Mouse (Mus musculus): ENCODE measurements at regions not wholly inside any gene's neighbourhood (a gene's known extent, or its start where the extent isn't known, plus 50 kb on each side); places are given as distances from the start of the nearest gene placed in this dataset.

DNA sequence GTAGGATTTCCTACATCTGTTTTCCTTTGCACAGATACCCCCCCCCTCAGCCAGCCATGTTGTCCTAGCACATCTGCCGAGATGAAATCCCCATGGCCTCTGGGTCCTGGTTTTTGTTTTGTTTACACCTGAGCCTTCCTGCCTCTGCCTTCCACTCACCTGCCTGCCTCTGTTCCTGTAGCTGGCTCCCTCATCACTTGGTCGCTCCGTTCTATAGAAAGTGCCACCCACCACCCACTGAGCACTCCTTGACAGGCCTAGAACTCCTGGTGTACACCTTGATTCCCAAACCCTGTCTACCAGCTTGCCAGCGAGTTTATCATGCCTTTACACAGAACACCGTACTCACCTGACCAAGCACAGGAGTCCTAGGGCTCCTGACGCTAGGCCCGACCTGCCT lies 72.6 kb upstream of the Armc2 start:
- Histone ChIP-seq H3K27me3 (replicated peaks; ENCODE audit: control insufficient read depth, insufficient read depth, low read length) (no peaks in the 10 kb centered on the region), H3K9me3 (ENCODE audit: control insufficient read depth, low read length) (no peaks in the 10 kb centered on the region), H3K4me2 (ENCODE audit: low read length) (no peak overlapping the region), H3K27ac (ENCODE audit: low read depth) (no peak overlapping the region), H3K36me3 (ENCODE audit: control insufficient read depth, insufficient read depth, low read length) (no peaks in the 10 kb centered on the region), H3K4me1 (replicated peaks; ENCODE audit: control insufficient read depth, insufficient read depth, low read length) (peaks cover 17% of the 10 kb centered on the region), H3K4me3 (ENCODE audit: low read depth, low read length) (no peak overlapping the region), H3K9ac (ENCODE audit: low read length) (no peak overlapping the region)
- WGBS: 90% methylated on average over 7 of the region's 7 CpGs
- DNase-seq (ENCODE audit: low spot score) (no peak), ATAC-seq (replicated peaks; ENCODE audit: low FRiP score, low TSS enrichment, low read depth) (no peak)

DNA sequence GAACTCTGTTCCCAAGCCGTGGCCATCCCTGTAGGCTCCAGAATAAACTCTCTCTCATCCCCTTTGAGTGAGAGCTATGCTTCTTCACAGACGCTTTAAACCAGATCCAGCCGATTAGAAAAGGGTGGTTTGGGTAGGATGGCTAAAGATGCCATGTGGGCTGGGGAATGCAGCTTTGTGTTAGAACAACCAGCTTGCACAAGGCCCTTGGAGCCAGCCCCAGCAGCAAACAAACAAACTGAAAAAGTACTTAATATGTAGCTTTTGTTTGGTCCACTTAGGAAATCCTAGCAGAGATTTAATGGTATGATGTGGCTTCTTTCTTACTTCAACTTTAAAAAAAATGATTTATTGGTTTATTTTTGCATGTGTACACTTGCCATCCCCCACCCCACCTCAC lies 71.9 kb upstream of the Armc2 start:
- DNase-seq (ENCODE audit: low spot score): no peak
- no peak for ATAC-seq (replicated peaks; ENCODE audit: low FRiP score, low TSS enrichment, low read depth)
- Histone ChIP-seq H3K4me3 (ENCODE audit: low read depth, low read length) (no peak overlapping the region), H3K4me2 (ENCODE audit: low read length) (no peak overlapping the region), H3K9me3 (ENCODE audit: control insufficient read depth, low read length) (peaks cover 4% of the 10 kb centered on the region; the same call in 1 of the 2 replicates), H3K36me3 (ENCODE audit: control insufficient read depth, insufficient read depth, low read length) (no peaks in the 10 kb centered on the region), H3K4me1 (replicated peaks; ENCODE audit: control insufficient read depth, insufficient read depth, low read length) (peaks cover 17% of the 10 kb centered on the region), H3K27ac (ENCODE audit: low read depth) (0 out of 2 replicates have a peak overlapping the region, but pooled peaks have one; percentile 16), H3K9ac (ENCODE audit: low read length) (no peak overlapping the region), H3K27me3 (replicated peaks; ENCODE audit: control insufficient read depth, insufficient read depth, low read length) (no peaks in the 10 kb centered on the region)
- 52% methylated on average over 3 of the region's 3 CpGs for WGBS

- ATAC-seq (replicated peaks; ENCODE audit: low FRiP score, low TSS enrichment, low read depth) (no peak), DNase-seq (ENCODE audit: low spot score) (no peak)
- Histone ChIP-seq H3K36me3 (ENCODE audit: control insufficient read depth, insufficient read depth, low read length) (no peaks in the 10 kb centered on the region), H3K4me3 (ENCODE audit: low read depth, low read length) (no peak overlapping the region), H3K27me3 (replicated peaks; ENCODE audit: control insufficient read depth, insufficient read depth, low read length) (no peaks in the 10 kb centered on the region), H3K9me3 (ENCODE audit: control insufficient read depth, low read length) (peaks cover 4% of the 10 kb centered on the region; the same call in 1 of the 2 replicates), H3K4me2 (ENCODE audit: low read length) (no peak overlapping the region), H3K4me1 (replicated peaks; ENCODE audit: control insufficient read depth, insufficient read depth, low read length) (peaks cover 17% of the 10 kb centered on the region), H3K9ac (ENCODE audit: low read length) (no peak overlapping the region), H3K27ac (ENCODE audit: low read depth) (0 out of 2 replicates have a peak overlapping the region, but pooled peaks have one; percentile 16)
- 54% methylated on average over 5 of the region's 5 CpGs for WGBS
Observed at GRCm38 (mm10) chr10:42089686-42090085, 71.4 kb upstream of the Armc2 start.

- H3K9me3 ChIP-seq (ENCODE audit: control insufficient read depth, low read length): peaks cover 4% of the 10 kb centered on the region; the same call in 1 of the 2 replicates
- 0 out of 2 replicates have a peak, but pooled peaks have one; percentile 65 for ATAC-seq (replicated peaks; ENCODE audit: low FRiP score, low TSS enrichment, low read depth)
- peak overlapping the region; percentile 14; the same call in 1 of the 2 replicates for H3K4me2 ChIP-seq (ENCODE audit: low read length)
- 6% methylated on average over 3 of the region's 3 CpGs for WGBS
- no peaks in the 10 kb centered on the region for H3K36me3 ChIP-seq (ENCODE audit: control insufficient read depth, insufficient read depth, low read length)
- peaks cover 17% of the 10 kb centered on the region for H3K4me1 ChIP-seq (replicated peaks; ENCODE audit: control insufficient read depth, insufficient read depth, low read length)
- DNase-seq (ENCODE audit: low spot score): peak; percentile 70
- H3K27me3 ChIP-seq (replicated peaks; ENCODE audit: control insufficient read depth, insufficient read depth, low read length): no peaks in the 10 kb centered on the region
- H3K9ac ChIP-seq (ENCODE audit: low read length): no peak overlapping the region
- H3K27ac ChIP-seq (ENCODE audit: low read depth): 0 out of 2 replicates have a peak overlapping the region, but pooled peaks have one; percentile 16
- no peak overlapping the region for H3K4me3 ChIP-seq (ENCODE audit: low read depth, low read length)
Observed at GRCm38 (mm10) chr10:42089235-42089625, 71.0 kb upstream of the Armc2 start.

DNA sequence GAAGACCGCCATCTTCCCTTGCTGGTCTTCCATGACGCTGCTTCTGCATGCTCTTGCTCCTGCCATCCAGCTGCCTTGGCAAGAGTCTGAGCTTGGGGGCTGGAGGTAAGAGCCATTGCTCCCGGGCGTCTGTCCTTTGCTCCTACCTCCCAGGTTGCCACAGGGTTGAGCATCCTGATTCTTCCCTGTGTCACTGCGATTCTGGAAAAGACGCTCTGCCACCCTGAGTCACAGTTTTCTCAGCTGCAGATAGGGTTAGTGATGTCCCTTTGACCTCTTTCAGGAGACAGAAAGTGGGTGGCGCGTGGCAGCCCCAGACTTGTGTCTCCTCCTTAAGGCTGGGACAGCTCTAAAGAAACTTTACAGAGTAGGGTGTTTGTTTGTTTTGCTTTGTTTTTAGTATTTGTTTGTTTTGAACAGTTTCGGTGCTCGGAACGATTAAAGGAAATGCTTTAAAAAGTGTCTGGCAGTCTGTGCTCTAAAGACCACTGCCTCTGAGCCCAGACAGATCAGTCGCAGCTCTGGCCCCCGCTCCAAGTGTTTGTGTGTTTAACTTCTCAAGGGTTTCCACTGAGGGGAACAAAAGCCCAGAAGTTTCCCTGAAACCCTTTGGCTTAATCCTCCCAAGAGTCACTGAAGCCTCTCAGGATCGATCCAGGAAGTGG lies 70.5 kb upstream of the Armc2 start:
- ATAC-seq (replicated peaks; ENCODE audit: low FRiP score, low TSS enrichment, low read depth): no peak
- Histone ChIP-seq H3K9ac (ENCODE audit: low read length) (no peak overlapping the region), H3K4me2 (ENCODE audit: low read length) (peak overlapping the region; percentile 14; the same call in 1 of the 2 replicates), H3K27me3 (replicated peaks; ENCODE audit: control insufficient read depth, insufficient read depth, low read length) (no peaks in the 10 kb centered on the region), H3K36me3 (ENCODE audit: control insufficient read depth, insufficient read depth, low read length) (no peaks in the 10 kb centered on the region), H3K4me1 (replicated peaks; ENCODE audit: control insufficient read depth, insufficient read depth, low read length) (peaks cover 17% of the 10 kb centered on the region), H3K4me3 (ENCODE audit: low read depth, low read length) (no peak overlapping the region), H3K9me3 (ENCODE audit: control insufficient read depth, low read length) (peaks cover 4% of the 10 kb centered on the region; the same call in 1 of the 2 replicates), H3K27ac (ENCODE audit: low read depth) (no peak overlapping the region)
- WGBS: 42% methylated on average over 14 of the region's 14 CpGs
- no peak for DNase-seq (ENCODE audit: low spot score)

DNA sequence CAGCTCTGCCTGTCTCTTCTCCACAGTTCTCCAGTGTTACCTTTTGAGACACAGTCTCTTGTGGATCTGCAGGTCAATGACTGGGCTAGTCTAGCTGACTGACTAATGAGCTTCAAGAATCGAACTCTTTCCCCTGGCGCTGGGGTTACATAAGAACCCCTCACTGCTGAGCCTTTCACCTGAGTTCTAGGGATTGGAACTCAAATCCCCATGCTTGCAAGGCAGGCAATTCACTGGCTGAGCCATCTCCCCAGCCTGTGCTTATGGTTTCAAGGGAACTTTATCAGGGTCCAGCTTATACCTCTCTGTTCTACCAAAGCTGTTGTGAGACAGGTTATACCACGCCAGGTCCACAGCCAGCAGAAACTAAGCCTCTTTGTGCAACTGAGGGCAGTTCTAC lies 69.7 kb upstream of the Armc2 start:
- WGBS: 90% methylated on average over 3 of the region's 3 CpGs
- Histone ChIP-seq H3K4me1 (replicated peaks; ENCODE audit: control insufficient read depth, insufficient read depth, low read length) (peaks cover 17% of the 10 kb centered on the region), H3K27ac (ENCODE audit: low read depth) (no peak overlapping the region), H3K9me3 (ENCODE audit: control insufficient read depth, low read length) (peaks cover 4% of the 10 kb centered on the region; the same call in 1 of the 2 replicates), H3K27me3 (replicated peaks; ENCODE audit: control insufficient read depth, insufficient read depth, low read length) (no peaks in the 10 kb centered on the region), H3K4me2 (ENCODE audit: low read length) (no peak overlapping the region), H3K36me3 (ENCODE audit: control insufficient read depth, insufficient read depth, low read length) (no peaks in the 10 kb centered on the region), H3K9ac (ENCODE audit: low read length) (no peak overlapping the region), H3K4me3 (ENCODE audit: low read depth, low read length) (no peak overlapping the region)
- ATAC-seq (replicated peaks; ENCODE audit: low FRiP score, low TSS enrichment, low read depth) (no peak), DNase-seq (ENCODE audit: low spot score) (no peak)

GRCm38 (mm10) chr10:42086691-42087090 lies 68.4 kb upstream of the Armc2 start:
- DNase-seq (ENCODE audit: low spot score) (no peak), ATAC-seq (replicated peaks; ENCODE audit: low FRiP score, low TSS enrichment, low read depth) (no peak)
- no peak overlapping the region for H3K9ac ChIP-seq (ENCODE audit: low read length)
- peaks cover 4% of the 10 kb centered on the region; the same call in 1 of the 2 replicates for H3K9me3 ChIP-seq (ENCODE audit: control insufficient read depth, low read length)
- no peaks in the 10 kb centered on the region for H3K27me3 ChIP-seq (replicated peaks; ENCODE audit: control insufficient read depth, insufficient read depth, low read length)
- WGBS: 83% methylated on average over 10 of the region's 10 CpGs
- H3K36me3 ChIP-seq (ENCODE audit: control insufficient read depth, insufficient read depth, low read length): no peaks in the 10 kb centered on the region
- no peak overlapping the region for H3K4me2 ChIP-seq (ENCODE audit: low read length)
- no peak overlapping the region for H3K27ac ChIP-seq (ENCODE audit: low read depth)
- H3K4me3 ChIP-seq (ENCODE audit: low read depth, low read length): no peak overlapping the region
- peaks cover 17% of the 10 kb centered on the region for H3K4me1 ChIP-seq (replicated peaks; ENCODE audit: control insufficient read depth, insufficient read depth, low read length)

- WGBS: 65% methylated on average over 2 of the region's 2 CpGs
- ATAC-seq (replicated peaks; ENCODE audit: low FRiP score, low TSS enrichment, low read depth): no peak
- H3K9ac ChIP-seq (ENCODE audit: low read length): no peak overlapping the region
- H3K4me1 ChIP-seq (replicated peaks; ENCODE audit: control insufficient read depth, insufficient read depth, low read length): peaks cover 17% of the 10 kb centered on the region
- H3K4me2 ChIP-seq (ENCODE audit: low read length): no peak overlapping the region
- no peak overlapping the region for H3K4me3 ChIP-seq (ENCODE audit: low read depth, low read length)
- H3K27me3 ChIP-seq (replicated peaks; ENCODE audit: control insufficient read depth, insufficient read depth, low read length): no peaks in the 10 kb centered on the region
- peaks cover 4% of the 10 kb centered on the region; the same call in 1 of the 2 replicates for H3K9me3 ChIP-seq (ENCODE audit: control insufficient read depth, low read length)
- H3K36me3 ChIP-seq (ENCODE audit: control insufficient read depth, insufficient read depth, low read length): no peaks in the 10 kb centered on the region
- no peak overlapping the region for H3K27ac ChIP-seq (ENCODE audit: low read depth)
- no peak for DNase-seq (ENCODE audit: low spot score)
Observed at GRCm38 (mm10) chr10:42085295-42085694, 67.1 kb upstream of the Armc2 start.
